Mouse (Mus musculus) right cerebral cortex, postnatal 4 days (tissue): ENCODE data around the gene Pank2.
"Not testable (repeated sequence)": the region's sequence is repeated elsewhere in the genome, so short reads cannot be mapped to it uniquely, and the experiment has no call there.

ENCODE experiments used
- DNase-seq: peaks from one replicate; pipeline ENCODE4 v3.0.0-alpha.2; 2022

Gene Pank2

DNA sequence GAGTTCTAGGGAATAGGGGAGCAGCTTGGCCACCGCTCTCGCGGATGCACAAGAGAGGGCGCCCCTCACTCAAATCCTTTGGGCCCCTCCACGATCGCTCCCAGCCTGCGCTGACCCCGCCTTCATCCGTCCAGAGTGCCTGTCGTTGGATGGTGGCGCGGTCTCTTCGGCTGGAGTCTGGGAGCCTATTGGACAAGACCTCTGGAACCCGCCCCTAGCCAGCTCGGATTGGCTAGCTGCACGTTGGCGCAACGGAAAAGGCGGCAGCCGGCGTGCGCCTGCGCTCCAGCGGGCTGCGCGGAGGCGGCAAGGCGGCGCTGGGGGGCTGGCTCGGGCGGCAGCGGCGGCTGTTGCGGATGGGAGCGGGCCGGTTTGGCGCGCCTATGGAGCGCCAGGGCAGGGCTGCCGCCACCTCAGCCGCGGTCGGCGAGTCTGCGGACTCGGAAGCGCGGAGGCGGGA lies at the start of gene Pank2:
TSS of gene Pank2 (plus strand) at position 283 of the 460 bp plus-strand sequence.
- peak; percentile 96 for DNase-seq

DNA sequence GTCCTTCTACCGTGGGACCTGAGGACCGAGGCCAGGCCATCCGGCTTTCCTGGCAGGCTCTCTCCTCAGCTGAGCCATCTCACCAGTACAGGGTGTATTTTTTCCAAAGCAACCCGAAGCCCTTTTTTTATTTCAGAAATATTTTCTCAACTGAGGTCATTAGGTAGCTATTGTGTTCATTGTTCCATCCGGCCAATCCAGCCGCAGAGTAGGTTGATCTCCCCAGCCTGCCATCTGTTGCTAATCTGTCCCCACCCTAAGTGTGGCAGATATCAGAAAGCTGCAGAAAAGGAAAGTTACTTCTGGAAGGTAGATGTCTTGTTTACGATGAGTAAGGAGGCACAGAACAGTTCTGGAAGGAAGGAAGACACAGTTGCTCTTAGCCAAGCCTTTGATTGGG lies 48.5 kb upstream of the Pank2 start:
- DNase-seq, result no peak

DNA sequence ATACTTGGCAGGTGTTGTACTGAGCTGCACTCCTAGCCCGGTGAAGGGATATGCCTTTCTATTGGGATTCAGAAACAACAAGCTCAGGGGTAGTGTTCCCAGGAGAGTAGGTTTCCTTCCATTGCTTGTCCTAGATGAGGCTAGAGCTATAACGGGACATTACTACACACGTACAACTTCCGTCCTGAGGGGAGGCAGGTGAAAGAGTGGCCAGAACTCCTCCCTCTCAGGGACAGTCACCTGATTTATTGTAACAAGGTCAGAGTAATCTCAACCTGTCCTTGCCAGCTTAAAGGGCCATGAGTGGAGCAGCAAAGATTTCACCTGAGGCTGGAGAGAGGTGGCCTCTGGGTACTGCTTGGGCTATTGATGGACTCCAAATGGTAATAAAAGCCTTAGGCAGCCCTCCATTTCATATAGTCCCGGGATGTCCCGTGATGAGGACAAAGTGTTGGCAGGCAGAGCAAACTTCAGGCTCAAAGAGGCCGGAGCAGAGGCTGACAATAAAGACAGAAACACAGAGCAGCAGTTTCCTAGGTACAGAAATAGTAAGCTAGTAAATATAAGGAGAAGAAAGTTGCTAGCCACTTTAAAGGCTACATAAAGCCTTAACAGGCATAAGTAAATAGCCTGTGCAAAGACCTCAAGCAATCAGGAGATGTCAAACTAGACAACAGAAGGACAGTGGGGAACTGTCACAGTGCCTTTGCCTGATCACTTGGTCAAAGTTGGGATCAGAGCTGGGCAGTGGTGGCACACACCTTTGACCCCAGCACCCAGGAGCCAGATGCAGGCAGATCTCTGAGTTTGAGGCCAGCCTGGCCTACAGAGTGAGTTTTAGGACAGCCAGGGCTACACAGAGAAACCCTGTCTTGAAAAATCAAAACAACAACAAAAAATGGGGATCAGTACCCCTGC lies 46.1 kb upstream of the Pank2 start:
- DNase-seq, result no peak

DNA sequence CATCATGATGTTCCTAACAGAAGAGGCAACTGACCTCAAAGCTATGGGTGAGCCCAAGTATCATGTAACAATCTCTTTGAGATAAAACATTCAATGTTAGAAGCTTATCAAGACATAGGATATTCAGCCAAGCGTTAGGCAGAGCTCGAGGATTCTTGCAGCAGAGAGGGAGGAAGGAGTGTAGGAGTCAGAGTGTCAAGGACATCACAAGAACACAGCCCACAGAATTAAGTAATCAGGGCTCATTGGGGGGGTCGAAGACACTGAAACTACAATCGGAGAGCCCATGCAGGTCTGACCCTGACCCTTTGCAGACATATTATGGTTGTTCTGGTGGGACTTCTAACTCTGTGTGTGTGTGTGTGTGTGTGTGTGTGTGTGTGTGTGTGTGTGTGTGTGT lies 42.3 kb upstream of the Pank2 start:
- DNase-seq, result no peak

DNA sequence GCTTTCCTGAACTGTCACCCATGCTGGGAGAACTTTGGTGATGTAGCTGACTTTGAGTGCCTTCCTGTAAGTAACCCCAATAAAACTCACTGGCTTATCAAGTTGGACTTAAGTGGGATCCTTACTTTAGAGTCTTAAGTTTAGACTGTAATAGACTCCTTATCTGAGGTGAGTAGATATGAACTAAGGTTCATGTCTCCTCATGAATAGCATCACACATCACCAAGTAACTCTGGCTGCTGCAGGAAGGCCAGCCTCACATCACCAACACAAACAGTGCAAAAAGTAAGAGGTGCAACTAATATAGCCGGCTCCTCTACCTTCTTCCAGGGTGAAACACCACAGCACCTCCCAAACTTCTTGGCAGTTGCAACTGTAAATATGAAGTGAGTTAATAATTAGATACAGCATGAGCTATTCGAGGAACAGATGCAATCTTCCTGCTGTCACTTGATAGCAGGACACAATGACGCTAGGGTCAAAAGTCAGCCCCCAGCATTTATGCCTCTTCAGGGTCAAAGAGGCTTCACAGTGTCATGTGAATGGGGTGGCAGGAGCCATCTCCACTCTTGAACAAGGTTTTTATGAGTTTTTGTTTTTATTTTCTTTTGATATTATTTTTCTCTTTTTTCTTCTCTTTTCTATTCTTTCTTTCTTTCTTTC lies 40.3 kb upstream of the Pank2 start:
- no peak for DNase-seq

DNA sequence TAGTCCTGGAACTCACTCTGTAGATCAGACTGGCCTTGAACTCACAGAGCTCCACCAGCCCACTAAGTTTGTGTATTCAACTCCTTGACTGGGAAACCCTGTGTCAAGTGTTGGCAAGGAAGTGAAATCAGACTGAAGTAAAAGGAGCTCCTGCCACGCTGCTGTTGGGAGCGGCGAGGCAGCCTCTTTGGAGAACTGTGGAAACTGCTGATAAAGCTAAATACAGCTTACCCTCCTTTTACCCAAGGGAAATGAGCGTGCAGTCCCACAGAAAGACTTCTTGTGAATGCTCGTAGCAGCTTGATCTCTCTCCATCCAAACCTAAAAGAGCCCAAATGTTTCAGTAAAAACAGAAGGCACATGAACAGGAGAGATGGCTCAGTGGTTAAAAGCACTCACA lies 39.7 kb upstream of the Pank2 start:
- no peak for DNase-seq

DNA sequence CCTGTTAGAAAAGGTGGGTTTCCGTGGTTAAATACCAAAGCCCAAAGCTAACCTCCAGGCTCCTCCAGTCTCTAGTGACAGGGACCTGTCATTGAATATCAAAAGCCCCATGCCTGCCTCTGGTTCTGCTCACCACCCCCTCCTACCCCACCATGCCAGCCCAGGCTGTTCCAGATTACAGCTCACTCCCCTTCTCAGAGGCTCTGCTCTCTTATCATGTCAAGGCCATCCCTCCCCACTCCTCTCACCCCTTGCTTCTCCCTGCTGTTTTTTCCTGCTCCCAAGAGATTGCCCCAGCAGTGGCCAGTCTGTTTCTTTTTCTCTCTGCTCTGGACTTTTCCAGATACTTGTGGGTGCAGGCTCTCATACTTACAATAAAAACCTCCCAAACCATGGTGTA lies 38.7 kb upstream of the Pank2 start:
- DNase-seq, result no peak

DNA sequence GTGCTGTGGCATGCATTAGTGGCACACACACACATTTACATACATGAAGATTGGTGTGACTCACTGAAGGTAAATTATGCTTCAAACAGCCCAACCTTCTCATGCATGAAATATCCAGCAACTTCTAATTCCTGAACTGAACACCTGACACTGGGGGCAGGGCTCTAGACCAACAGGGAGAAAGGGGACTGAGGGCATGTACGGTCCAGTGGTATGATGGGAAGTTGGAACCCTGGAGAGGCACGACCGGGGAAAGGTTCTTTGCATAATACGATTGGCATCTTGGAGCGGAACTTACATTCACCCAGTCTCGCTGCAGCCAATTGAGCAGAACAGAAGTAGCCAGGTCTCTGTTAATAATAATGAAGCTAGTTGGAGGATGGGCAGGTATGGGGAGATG lies 37.1 kb upstream of the Pank2 start:
- no peak for DNase-seq

DNA sequence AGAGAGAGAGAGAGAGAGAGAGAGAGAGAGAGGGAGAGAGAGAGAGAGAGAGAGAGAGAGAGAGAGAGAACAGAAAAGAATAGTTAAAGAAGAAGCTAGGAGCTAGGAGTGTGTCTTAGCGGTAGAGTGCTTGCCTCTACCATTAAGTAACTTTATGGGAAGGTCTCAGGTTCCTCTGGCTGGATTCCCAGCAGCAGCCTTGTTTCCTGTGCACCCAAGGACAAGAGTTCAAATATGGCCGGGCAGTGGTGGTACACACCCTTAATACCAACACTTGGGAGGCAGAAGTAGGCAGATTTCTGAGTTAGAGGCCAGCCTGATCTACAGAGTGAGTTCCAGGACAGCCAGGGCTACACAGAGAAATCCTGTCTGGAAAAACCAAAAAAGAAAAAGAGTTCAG lies 35.6 kb upstream of the Pank2 start:
- not testable (repeated sequence) for DNase-seq

DNA sequence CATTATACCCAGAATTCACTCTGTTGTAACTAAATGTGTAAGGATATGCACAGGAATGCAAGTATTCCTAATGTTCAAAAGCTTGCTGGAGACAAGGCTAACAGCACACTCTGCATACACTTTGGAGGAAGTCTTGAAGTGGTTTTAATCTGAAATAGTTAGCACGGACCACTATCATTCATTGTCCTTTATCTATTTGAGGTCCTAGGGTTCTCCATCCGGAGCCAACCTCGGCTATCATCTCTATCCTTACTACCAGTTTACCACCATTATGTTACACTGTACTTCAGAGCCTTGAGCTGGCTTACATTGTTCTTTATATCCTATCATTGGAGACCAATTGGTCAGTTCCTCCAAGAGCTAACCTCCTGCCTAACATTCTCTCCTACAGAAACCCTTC lies 35.1 kb upstream of the Pank2 start:
- no peak for DNase-seq

DNA sequence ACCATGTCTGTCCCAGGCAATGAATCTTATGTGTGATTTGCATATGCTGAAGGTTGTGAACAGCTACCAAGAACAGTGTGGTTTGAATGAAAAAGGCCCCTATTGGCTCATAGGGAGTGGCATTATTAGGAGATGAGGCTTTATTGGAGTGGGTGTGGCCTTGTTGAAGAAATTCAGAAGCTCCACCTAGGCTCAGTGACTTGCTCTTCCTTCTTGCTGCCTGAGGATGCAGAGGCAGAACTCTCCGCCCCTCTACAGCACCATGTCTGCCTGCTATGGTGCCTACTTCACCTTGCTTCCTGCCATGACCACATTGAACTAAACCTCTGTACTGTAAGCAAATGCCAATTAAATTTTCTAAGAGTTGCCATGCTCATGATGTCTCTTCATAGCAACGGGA lies 29.7 kb upstream of the Pank2 start:
- no peak for DNase-seq

DNA sequence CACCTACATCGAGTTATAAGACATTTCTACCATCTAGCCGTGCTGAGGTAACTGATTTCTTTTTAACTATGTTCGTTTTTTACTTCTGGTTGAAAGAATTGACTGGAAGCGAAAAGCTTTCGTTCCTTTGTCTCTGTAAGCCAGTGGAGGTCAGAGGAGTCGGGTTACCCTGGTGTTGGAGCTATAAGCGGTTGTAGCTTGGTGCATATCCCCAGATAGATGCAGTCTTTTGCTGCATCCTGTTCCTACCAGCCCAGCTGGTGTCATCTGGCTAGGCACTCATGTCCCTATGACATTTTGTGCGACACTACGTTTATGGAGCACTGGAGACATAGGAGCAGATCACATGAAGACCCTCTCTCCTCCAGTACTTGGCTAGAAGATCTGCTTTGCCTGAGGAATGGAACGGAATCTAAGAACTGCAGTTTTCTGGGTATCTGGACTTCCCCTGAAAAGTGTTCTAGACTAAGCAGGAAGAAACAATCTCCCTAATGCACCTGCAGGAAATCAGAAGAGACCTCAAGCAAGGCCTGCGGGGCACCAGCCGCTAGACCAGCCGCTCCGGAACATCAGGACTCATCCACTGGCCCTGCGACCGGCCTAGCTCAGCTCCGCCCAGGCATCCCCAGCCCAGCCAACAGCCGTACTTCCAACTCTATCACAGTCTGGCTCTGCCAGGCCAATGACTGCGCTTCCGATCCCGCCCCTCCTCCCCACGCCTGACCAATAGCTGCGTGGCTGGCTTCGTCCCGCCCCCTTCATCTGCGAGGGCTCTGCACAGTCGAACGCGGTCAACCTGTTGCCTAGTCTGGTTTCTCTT lies 28.8 kb upstream of the Pank2 start, which contains the start of gene Mavs:
TSS of gene Mavs (plus strand) at position 757 of the 820 bp plus-strand sequence.
- peak; percentile 86 for DNase-seq

DNA sequence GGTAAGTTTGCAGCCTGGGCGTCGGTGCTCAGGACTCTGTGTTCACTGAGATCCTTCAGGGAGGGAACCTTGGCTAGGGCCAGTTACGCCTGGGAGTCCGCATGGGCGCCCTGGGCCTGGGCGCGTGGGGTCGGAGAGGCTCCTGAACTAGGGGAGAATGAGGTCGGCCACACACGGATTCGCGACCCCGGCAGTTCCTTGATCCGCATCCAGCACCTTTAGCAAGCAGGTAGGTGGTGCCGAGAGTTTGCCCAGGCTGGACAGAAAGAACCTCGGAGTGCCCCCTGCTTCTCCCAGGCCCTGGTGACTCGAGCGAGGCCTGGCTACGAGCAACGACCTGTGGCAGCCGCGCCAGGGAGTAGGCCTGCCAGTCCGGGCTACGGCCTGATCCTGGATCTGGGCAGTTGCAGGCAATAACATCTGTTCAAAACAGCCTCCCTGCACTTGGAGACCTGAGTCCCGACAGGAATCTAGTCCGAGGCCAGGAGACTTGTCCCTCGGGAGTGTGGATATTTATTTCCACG lies 28.1 kb upstream of the Pank2 start:
- no peak for DNase-seq

DNA sequence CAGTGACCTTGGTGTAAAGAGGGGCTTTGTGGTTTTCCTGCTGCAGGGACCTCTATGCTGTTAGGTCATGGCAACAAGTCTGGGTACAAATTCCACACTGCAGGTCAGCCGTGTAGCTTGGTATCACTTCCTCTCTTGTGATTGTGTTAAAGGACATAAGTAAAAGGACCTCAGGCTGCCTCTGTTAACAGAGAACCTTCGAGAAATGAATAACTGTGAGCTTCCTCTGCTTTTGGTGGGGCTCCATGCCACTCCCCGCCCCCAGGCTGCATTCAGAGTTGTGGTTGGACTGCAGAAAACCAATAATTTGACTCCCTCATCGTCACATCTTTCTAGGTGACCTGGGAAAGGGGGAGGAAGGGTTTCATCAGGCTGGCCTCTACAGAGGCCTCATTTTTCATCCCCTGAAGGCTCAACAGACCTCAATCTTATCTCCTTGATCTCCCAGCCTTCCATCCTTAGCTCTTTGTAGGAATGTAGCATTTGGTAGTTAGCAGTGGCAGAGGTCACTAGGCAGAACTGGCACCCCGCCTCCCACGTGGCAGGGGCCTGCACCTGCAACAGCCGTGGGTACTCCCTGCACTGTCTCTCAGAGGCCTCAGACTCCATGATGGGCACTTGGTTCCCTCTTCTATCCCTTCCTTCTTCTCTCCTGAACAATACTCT lies 27.2 kb upstream of the Pank2 start:
- no peak for DNase-seq

DNA sequence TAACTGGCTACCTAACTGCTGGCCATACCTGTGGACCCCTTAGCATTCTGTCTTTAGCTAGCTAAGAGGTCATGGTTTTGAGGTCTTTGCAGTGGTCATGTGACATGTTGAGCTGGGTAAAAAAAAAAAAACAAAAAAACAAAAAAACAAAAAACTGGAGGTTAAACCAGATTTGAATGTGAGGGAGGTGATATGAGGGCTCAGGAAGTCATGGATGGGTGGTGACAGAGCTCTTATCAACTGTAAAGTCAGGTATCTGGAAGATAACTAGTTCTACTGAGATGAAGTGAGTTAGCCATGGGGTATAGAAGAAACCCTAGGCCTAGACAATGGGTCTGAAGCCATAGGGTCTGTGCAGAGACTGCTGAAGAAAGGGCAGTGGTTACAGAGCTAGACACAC lies 20.1 kb upstream of the Pank2 start:
- no peak for DNase-seq

DNA sequence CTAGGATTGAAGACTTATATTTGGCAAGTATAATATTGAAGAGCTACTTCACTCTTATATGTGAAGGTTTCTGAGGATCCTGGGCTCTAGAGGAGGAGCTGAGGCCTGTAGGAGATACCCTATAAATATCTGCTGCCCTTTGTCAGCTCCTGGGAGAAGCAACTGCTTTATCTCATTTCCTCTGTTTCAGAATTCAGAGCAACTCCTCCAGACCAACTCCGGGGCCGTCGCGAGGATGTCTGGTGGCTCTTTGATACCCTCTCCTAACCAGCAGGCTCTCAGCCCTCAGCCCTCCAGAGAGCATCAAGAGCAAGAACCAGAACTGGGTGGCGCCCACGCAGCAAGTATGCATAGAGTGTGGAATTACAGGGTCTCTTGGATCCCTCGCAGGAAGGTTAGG lies 19.4 kb upstream of the Pank2 start:
- no peak for DNase-seq

DNA sequence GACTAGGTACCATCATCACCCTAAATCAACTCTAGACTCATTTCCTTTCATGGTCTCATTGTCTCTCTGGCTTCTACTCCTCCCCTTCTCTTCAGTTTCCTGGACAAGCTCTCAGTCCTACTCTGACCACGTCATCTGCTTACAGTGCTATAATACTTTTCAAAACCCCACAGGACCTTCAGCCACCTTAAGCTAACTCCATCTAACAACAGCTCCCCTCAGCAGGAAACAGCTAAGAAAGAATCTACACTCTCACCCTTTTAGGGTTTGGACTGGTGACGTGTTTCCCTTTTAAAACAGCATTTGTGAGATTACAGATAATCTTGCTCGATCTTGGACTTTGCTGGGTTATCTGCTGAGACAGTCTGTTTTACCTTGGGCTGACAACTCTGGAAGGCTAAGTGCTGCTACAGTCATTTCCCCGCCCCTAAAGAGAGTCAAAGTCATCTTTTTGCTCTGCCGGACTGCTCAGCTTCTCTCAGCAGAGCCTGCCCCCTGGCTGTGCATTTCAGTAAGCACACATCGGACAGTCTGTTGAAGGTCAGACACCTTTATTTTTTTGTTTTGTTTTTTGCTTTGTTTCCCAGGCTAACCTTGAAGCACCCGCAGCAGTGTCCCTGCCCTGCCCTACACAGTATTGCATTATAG lies 8.5 kb upstream of the Pank2 start:
- DNase-seq, result peak; percentile 24

DNA sequence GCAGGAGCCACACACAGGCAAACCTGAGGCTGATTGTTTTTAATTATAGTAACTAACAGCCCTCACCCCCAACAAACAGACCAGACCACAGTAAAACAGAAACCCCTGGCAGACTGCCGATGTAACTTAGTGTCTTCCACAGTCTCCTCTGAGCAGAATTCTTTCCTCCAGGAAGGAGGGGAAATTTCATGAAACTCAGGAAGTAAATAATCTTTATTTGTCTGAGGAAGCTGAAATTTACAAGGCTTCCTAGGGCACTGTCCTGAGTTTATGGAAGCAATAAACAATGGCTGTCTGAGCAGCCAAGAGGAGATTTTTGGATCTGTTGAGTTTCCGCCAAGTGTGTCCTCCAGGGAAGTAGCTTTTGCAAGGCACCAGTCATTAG lies 8.0 kb upstream of the Pank2 start:
- DNase-seq, result no peak

DNA sequence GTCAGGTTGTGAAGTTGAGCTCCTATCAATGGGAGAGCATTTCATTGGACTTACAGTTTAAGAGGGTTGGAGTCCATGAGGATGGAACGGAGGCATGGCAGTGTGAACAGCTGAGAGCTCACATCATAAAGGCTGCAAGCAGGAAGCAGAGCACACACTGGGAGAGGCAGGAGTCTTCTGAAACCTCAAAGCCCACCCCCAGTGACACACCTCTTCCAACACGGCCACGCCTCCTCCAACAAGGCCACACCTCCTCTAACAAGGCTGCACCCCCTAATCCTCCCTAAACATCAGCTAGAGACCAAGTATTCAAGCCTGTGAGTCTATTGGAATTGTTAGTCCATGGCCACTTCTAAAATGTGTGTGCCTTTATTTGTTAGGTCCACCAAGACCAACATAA lies 6.6 kb upstream of the Pank2 start:
- DNase-seq, result no peak

DNA sequence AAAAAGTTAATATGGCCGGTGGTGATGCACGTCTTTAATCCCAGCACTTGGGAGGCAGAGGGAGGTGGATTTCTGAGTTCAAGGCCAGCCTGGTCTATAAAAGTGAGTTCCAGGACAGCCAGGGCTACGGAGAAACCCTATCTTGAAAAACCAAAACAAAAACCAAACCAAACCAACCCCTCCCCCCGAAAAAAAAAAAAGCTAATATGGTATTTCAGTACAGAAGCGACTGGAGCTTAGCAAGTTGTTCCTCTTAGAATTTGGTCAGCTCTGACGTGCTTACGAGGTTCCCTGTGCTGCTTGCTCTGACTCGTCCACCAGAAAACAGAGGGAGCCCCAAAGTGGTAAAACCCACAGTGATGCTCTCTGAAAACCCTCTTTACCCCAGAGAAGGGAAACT lies 3.6 kb upstream of the Pank2 start:
- DNase-seq, result no peak

DNA sequence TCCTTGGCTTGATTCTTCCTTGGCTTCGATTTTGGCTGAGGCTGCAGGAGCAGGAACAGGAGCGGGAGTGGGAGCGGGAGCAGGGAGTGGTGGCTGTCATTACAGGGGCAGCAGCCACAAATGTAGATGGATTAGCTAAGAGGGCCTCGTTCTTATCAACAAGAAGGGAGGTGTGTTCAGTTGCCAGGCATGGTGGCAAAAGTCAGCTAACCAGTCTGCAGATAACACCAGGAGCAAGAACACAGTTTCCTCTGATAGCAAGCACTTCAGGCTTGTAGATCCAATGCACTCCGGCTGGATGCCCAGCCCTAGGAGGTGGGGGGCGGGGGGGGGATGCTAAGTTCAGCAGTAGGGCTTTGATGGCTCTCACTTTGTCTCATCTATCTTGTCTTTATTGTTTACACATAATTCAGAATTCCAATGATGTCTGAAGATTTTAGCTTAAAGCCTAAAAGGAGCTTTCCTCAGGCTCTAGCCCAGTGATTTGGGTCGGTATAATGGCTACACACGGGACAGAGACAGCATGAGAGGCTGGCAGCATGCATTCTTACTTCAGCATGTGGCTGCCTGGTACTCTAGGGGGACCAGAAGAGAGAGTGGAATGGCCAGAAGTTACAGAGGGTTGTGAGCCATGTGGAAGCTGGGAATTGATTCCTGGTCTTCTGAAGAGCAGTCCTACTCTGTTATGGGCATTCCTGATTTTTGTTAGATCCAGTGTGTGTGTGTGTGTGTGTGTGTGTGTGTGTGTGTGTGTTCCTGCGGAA lies 1.6 kb upstream of the Pank2 start:
- DNase-seq, result no peak
